Mouse (Mus musculus) kidney, adult 2 months (tissue): Measurements from ENCODE around the gene Six3.
A peak's percentile ranks its signal among the peaks of the same experiment; 100 is the strongest.

ENCODE experiments used
- CTCF ChIP-seq: fragments of 200-500 bp; conservative IDR thresholded peaks from 2 replicates; pipeline ENCODE4 v1.5.1; 2011; ENCODE audit warnings: low read depth, mild to moderate bottlenecking, control low read depth, low read length, moderate library complexity, mixed read lengths; ENCODE audit not compliant: insufficient read depth, insufficient read length
- POLR2A ChIP-seq: fragments of 200-500 bp; IDR thresholded peaks from one replicate; pipeline ENCODE4 v1.6.1; 2011; ENCODE audit warnings: low read depth, low read length, control low read depth

DNA sequence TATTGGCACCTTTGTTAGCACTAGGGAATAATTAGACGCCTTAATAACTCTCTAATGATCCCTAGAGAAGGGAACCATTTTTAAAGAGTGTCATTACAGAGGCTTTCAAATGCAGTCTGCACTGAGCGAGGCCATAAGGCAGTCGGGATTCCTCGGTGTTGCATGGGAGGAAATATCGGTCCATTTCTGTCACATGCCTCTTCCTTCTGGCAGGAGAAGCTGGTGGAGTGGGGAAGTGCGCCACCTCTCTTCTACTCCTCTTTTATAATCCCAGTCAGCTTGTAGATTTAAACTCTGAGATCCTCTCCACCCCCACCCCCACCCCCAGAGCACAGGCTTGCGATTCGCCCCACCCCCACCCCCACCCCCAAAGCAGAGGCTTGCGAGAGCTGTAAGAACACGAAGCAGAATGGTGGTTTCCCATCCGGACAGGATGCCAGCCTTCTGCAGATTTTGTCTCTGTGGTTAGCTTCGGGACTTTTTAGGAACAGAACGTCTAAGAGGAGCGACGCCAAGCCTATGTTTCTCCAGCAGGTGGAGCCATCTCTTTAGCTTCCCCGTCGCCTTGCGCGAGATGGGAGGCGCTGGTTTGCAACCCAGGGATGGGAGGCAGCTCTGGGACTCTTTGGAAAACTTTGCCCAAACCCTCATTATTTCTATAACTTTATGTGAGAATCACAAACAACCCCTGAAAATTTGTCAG lies 51.4 kb downstream of the Six3 start:
- TF ChIP-seq POLR2A (no peak), CTCF (peak; percentile 83)
